Mouse (Mus musculus): ENCODE measurements at regions not wholly inside any gene's neighbourhood (a gene's known extent, or its start where the extent isn't known, plus 50 kb on each side); places are given as distances from the start of the nearest gene placed in this dataset.

DNA sequence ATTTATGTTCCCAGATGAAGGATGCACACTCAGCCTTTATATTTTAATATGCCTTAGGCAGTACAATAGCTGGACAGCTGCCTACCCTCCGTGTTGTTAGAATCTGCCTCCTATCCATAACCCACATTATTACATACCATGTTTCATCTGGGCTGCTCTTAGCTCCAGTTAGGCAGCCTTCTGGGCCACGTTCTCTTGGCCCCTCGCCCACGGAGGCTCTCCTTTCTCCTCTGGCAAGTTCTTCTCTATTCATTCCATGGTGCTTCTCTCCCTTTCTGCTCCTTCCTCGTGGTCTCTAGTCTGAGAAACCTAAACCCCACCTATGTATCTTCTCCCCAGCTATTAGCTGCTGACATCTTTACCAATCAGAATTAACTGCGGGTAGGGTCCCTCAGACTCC lies 152.7 kb upstream of the Hs6st1 start:
- TF ChIP-seq CTCF (IDR thresholded peaks at IDR 0.05; ENCODE audit: insufficient read depth, low read depth, low read length) (no peak), POLR2A (IDR thresholded peaks at IDR 0.05; ENCODE audit: insufficient read depth, low read depth, low read length) (no peak)

Measured in olfactory bulb, adult 2 months (tissue).